Mouse (Mus musculus) lung, postnatal 25 days (tissue): Measurements from ENCODE around the gene Olfr729.

Experiments
- DNase-seq: peaks from one replicate; pipeline ENCODE4 v3.0.0; 2022; ENCODE audit warnings: low spot score

The Olfr729 gene

DNA sequence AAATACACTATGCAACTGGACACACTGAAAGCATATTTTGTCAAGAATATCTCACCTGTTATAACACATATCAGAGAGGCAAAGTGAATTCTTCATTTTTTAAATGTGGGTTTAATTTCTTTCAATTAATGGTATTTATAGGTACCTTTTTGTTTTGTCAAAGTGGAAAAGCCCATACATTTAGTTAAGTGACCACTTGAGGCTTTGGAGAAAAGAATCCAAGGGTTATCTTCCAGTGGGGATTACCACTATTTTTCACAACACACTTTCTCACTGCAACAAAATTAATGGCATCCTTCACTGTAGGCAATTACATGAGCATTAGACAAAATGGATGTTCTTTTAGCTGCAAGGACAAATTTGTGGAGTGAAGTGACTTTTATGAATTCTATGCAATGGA, at the start of gene Olfr729:
Olfr729 (minus strand) TSS at position 101 of the 400 bp plus-strand sequence.
- no peak for DNase-seq

DNA sequence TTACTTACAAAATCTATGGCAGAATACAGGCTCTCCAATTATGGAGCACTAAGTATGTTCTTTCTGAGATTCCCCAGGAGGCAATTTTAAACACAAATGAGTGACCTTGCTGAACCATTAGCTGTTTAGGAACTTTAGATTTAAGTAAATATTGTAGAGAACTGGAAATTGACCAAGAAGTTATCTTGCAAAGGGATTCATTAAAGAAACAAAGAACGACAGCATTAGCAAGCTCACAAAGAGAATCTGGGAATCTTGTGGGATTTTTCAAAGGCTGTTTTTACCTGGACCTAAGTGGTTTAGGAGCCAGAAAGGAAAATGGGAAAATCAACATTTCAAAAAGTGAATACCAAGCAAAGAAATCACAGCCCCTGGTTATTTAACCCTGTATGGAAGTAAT, 35.4 kb upstream of the Olfr729 start, which contains the start of gene Olfr730:
Olfr730 (minus strand) TSS at position 101 of the 400 bp plus-strand sequence.
- no peak for DNase-seq

DNA sequence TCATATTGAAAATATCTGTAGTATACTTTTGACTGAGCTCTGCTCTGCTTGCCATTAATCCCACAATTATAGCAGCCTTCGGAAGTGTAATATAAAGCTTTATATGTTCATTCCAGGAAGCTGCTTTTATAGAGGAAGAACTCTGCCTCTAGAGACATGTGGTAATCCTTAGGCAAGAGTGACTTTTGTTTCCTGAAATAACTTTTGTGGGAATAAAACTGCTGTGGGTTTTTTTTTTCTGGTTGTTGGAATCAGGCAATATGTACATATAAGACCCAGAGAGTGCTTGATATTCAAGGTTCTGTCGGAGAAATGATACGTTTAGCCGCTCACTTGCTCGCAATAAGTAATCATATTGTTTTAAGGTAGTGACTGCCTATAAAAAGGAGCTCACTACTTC, 10.1 kb downstream of the Olfr729 start, which contains the start of gene Olfr728:
Olfr728 (minus strand) TSS at position 101 of the 400 bp plus-strand sequence.
- no peak for DNase-seq

DNA sequence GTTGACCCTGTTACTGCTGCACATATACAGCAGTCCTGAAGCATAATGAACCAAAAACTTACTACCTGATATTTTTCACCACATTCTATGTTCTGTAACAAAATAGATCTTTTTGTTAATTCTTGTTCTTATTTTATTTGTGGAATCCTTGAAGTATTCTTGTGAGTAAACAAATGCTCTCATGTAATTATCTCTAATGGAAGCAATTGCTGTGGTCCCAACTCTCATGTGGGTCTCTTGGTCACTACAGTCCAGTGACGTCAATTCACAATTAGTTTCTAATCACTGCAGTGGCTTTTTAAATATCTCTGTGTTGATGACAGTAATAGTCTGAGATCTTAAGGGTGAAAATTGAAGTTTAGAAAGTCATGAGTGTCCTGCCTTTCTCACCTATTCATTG, 29.8 kb downstream of the Olfr729 start, which contains the start of gene Olfr727:
Olfr727 (plus strand) TSS at position 301 of the 400 bp plus-strand sequence.
- no peak for DNase-seq
